Mouse (Mus musculus) midbrain, postnatal 0 days (tissue): ENCODE data around the gene Zscan12. TPM values are rescaled to one million over a fixed set of nuclear protein-coding genes. Genes with fewer than 3 reads are reported as not detected.

Source experiments
- ATAC-seq: fragments of 200-750 bp; cut with Nextera tagmentation; 2 replicates; pipeline ENCODE4 v1.8.0; 2017; ENCODE audit warnings: moderate number of reproducible peaks, mild to moderate bottlenecking, moderate TSS enrichment, moderate library complexity; ENCODE audit not compliant: low FRiP score
- DNase-seq: peaks from one replicate; pipeline ENCODE4 v3.0.0-alpha.2; 2015; ENCODE audit warnings: low spot score
- H3K27ac ChIP-seq: fragments of 300-500 bp; sonication (generic); 2 replicates; pipeline ENCODE4 v1.5.1; 2014; ENCODE audit warnings: low read depth, mild to moderate bottlenecking, low read length, mixed read lengths
- H3K27me3 ChIP-seq: fragments of 300-500 bp; sonication (generic); 2 replicates; pipeline ENCODE4 v1.6.1; 2014; ENCODE audit warnings: low read length, control low read depth, mixed read lengths; ENCODE audit not compliant: insufficient read depth
- H3K36me3 ChIP-seq: fragments of 300-500 bp; sonication (generic); 2 replicates; pipeline ENCODE4 v1.6.1; 2014; ENCODE audit warnings: low read length, control low read depth, mixed read lengths; ENCODE audit not compliant: insufficient read depth
- H3K4me1 ChIP-seq: fragments of 300-500 bp; sonication (generic); 2 replicates; pipeline ENCODE4 v1.6.1; 2014; ENCODE audit warnings: mild to moderate bottlenecking, control low read depth, antibody characterized with exemption, low read length, mixed read lengths; ENCODE audit not compliant: insufficient read depth
- H3K4me2 ChIP-seq: fragments of 300-500 bp; sonication (generic); 2 replicates; pipeline ENCODE4 v1.6.1; 2014; ENCODE audit warnings: low read depth, mild to moderate bottlenecking, low read length, mixed read lengths; ENCODE audit not compliant: poor library complexity, severe bottlenecking
- H3K4me3 ChIP-seq: fragments of 300-500 bp; sonication (generic); 2 replicates; pipeline ENCODE4 v1.5.1; 2014; ENCODE audit warnings: low read depth, mild to moderate bottlenecking, low read length, moderate library complexity
- H3K9ac ChIP-seq: fragments of 300-500 bp; sonication (generic); replicated peaks from 2 replicates; pipeline ENCODE4 v1.6.1; 2014; ENCODE audit warnings: mild to moderate bottlenecking, low read length, moderate library complexity, mixed read lengths; ENCODE audit not compliant: poor library complexity, severe bottlenecking
- H3K9me3 ChIP-seq: fragments of 300-500 bp; sonication (generic); 2 replicates; pipeline ENCODE4 v1.6.1; 2016; ENCODE audit warnings: low read length, control low read depth
- CTCF ChIP-seq: IDR thresholded peaks from 2 replicates; pipeline ENCODE4 v1.5.1; 2016; ENCODE audit warnings: antibody characterized with exemption, mild to moderate bottlenecking
- WGBS: fragments of 180-500 bp; shearing (Covaris S2); extraction: QIAGEN DNeasy Blood & Tissue Kit; methylation state at CpG from one replicate; pipeline ENCODE4 v1.1.7; 2014; 5-methylcytosine and 5-hydroxymethylcytosine counted together
- polyA plus RNA-seq: library from polyadenylated mRNA; unstranded; fragments of >200 nt; fragmentation: Nextera tagmentation; extraction: Ambion mirVana; gene quantifications from 2 replicates; pipeline ENCODE4 v1.2.1, GENCODE M21; 2015
- total RNA-seq: library from RNA; depleted of rRNA; stranded (reverse); fragments of >200 nt; gene quantifications from 2 replicates; pipeline ENCODE4 v1.2.3, GENCODE M21; 2014; rRNA removed

The Zscan12 gene
- total RNA-seq (5.0 and 6.4 TPM in 2 replicates), polyA plus RNA-seq (7.2 and 7.8 TPM in 2 replicates)

DNA sequence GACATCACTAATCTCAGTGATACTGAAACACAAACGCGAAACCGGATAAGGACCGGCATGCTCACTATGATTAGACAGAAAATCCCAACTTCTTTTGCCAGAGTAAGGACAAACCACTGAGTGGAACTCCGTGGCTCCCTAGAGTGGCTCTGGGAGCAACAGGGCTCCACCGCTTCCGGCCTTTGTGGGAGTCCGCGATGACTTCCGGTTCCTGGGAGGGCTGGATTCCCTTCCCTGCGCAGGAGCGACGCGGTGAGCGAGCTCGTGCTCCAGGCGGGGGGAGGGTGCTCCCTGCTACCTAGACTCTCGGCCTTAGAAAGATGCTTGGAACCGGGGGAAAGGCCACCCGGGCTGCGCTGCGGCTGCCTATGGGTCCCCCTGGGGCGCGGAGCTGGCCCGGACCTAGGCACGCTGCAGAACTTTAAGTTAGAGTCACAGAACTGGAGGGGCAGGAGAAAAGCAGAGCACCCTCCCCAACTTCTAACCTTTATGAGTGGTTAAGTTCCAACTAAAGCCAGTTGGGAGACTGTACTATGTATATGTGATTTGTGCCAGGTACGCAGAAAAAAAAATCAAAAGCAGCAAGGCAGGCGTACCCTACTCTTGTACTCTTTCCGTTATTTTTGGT lies at the start of gene Zscan12:
TSS of gene Zscan12 (plus strand) at position 200 of the 628 bp plus-strand sequence.
- Histone ChIP-seq H3K4me1 (peaks cover 11% of the 10 kb centered on the region), H3K9me3 (no peaks in the 10 kb centered on the region), H3K27me3 (no peaks in the 10 kb centered on the region), H3K4me3 (peak within 1 kb of the TSS; percentile 62), H3K9ac (peak within 1 kb of the TSS; percentile 67), H3K36me3 (0 out of 2 replicates have a peak, but pooled peaks cover 4% of the 10 kb centered on the region), H3K27ac (0 out of 2 replicates have a peak within 1 kb of the TSS, but pooled peaks have one; percentile 39), H3K4me2 (peak within 1 kb of the TSS; percentile 48)
- DNase-seq (peak; percentile 98), ATAC-seq (peak; percentile 99)
- TF ChIP-seq CTCF = no peak
- WGBS = under 1% methylated on average over 29 of the region's 29 CpGs

DNA sequence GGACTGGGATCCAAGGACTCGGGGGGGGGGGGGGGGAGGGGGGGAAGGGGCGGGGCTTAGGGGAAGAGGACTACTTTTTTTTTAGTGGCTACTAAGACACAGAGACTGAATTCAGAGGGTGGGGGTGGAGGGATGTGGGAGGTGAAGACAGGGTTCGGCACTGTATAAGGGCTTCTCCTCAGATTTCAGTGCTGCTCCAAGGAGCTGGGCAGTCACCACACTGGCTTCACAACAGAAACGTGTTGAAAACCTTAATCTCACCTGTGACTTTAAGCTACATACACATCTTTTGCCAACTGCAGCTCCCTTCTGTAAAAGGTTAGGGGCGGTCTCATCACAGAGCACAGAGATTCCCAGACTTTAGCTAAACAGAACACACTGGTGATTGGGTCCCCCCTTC lies 49.8 kb upstream of the Zscan12 start:
- Histone ChIP-seq H3K9me3 (no peaks in the 10 kb centered on the region), H3K4me3 (no peak overlapping the region), H3K9ac (no peak overlapping the region), H3K27me3 (no peaks in the 10 kb centered on the region), H3K27ac (no peak overlapping the region), H3K4me1 (no peaks in the 10 kb centered on the region), H3K36me3 (no peaks in the 10 kb centered on the region), H3K4me2 (no peak overlapping the region)
- no peak for DNase-seq
- TF ChIP-seq CTCF = no peak
- WGBS = 49% methylated on average over 3 of the region's 5 CpGs
- no peak for ATAC-seq

DNA sequence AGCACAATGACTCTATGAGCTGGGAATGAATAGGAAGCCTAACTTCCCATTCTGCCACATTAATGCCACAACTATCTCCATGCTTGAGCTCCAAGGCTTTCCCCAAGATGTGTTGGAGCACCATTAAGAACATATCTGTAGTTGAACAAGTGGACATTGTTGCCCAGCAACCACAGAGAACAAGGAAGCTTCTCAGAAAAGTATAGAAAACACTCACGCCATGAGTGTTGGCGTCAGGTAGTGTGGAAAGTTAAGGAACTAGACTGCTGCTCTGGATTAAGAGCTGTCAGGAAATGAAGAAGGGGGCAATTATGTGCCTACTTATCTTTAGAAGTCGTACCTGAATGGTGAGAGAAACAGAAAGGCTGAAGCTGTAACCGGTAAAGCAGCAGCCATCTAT lies 48.7 kb upstream of the Zscan12 start:
- H3K4me1 ChIP-seq = no peaks in the 10 kb centered on the region
- H3K4me3 ChIP-seq = no peak overlapping the region
- no peaks in the 10 kb centered on the region for H3K27me3 ChIP-seq
- no peak overlapping the region for H3K4me2 ChIP-seq
- no peak overlapping the region for H3K27ac ChIP-seq
- no peaks in the 10 kb centered on the region for H3K9me3 ChIP-seq
- no peaks in the 10 kb centered on the region for H3K36me3 ChIP-seq
- DNase-seq = no peak
- H3K9ac ChIP-seq = no peak overlapping the region
- no peak for TF ChIP-seq CTCF
- no peak for ATAC-seq
- WGBS = 88% methylated on average over 4 of the region's 4 CpGs

DNA sequence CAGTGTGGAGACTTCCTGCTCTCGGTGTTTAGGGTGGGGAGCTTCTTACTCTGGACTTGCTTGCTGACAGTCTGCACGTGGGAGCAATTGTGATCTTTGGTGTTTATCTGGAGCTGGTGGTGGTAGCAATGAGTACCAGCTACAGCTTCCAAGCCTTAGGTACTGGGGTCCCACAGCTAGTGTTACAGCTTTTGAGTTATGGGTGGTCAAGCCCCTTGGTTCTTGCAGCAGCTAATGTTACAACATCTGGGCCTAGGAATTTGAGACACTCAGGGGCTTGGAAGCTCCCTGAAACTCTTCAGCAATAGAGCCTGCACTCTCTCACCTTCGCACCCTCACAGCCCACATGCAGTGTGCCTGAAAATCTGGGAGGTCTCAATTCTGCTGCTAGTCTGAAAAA lies 42.4 kb upstream of the Zscan12 start:
- Histone ChIP-seq H3K27me3 (no peaks in the 10 kb centered on the region), H3K4me1 (no peaks in the 10 kb centered on the region), H3K9ac (no peak overlapping the region), H3K36me3 (no peaks in the 10 kb centered on the region), H3K4me3 (no peak overlapping the region), H3K4me2 (no peak overlapping the region), H3K9me3 (no peaks in the 10 kb centered on the region), H3K27ac (no peak overlapping the region)
- no peak for ATAC-seq
- 76% methylated on average over 3 of the region's 3 CpGs for WGBS
- no peak for TF ChIP-seq CTCF
- no peak for DNase-seq

DNA sequence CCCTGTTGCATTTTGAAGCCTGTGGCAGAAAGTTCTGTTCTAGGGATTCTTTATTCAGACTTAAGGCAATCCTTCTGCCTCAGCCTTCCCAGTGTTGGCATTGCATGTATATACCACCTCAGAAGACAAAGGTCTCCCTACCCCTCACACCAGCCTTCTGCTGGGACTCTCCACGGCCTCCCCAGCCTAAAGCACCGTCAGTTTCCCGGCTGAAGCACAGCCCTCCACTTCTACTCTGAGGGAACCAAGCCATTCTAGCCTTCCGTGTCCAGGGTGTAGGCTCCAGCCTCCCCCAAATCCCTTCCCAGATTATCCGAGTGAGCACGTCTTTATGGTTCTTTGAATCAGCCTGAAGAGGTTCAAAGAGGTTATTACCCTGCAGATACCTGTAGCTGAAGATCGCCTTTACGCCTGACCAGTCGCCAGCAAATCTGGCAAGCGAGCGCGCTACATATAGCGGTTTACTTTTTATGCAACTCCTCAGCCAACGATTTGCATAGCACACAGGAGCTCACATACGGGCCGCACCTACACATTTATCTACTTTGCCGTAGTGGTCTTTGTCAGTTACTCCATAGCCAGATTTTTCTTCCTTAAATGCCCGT lies 40.6 kb upstream of the Zscan12 start:
- 2% methylated on average over 18 of the region's 18 CpGs for WGBS
- H3K9me3 ChIP-seq = no peaks in the 10 kb centered on the region
- H3K4me3 ChIP-seq = peak overlapping the region; percentile 43
- H3K4me2 ChIP-seq = peak overlapping the region; percentile 50
- H3K27me3 ChIP-seq = no peaks in the 10 kb centered on the region
- 0 out of 2 replicates have a peak overlapping the region, but pooled peaks have one; percentile 36 for H3K9ac ChIP-seq
- peak; percentile 2 for DNase-seq
- no peak for ATAC-seq
- no peaks in the 10 kb centered on the region for H3K4me1 ChIP-seq
- no peak overlapping the region for H3K27ac ChIP-seq
- TF ChIP-seq CTCF = no peak
- H3K36me3 ChIP-seq = no peaks in the 10 kb centered on the region
